Mouse (Mus musculus): ENCODE results near the gene Ptrh2.

Gene Ptrh2

DNA sequence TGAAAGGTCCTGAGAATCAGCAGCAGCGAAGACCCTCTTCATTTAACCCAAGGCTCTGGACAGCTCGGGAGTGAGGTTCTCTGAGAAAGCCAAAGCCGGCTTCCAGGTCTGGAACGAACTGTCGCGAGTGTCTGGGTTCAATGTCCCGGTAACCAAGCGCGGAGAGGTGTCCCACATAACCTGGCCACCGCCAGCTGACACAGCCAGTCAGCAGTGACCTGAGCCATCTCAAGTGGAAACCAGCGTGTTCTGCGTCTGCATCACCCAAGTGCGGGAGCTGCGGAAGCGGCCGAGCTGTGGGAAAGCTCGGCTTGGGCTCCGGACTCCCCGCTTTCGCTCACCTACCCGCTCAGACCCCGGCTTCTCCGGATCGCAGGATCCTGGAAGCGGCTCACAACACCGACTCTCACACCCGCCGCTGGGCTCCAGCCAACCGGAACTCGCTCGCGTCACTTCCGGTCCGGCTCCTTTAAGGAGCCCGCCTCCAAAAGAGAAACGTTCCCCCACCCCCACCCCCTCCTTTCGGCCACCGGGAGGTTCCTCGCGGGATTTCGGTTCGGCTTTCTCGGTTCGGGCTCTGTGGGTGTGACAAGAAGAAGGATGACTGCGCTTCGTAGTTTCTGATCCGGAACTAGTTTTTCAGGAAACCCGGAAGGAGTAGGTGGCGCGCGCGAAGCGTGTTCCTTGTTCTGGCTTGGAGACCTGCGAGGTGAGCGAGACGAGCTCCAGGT is at the start of gene Ptrh2, which contains the start of gene Vmp1:
Gene Ptrh2 (plus strand): TSS at position 591 of the 731 bp plus-strand sequence.
Gene Vmp1 (minus strand): TSS at position 442 of the 731 bp plus-strand sequence.
- DNase-seq (ENCODE audit: low spot score): peak; percentile 93

- no peak for DNase-seq (ENCODE audit: low spot score)
These were observed 49.4 kb upstream of the Ptrh2 start for GRCm38 (mm10) chr11:86634396-86634795.

- no peak for DNase-seq (ENCODE audit: low spot score)
These were observed 46.1 kb upstream of the Ptrh2 start for GRCm38 (mm10) chr11:86637697-86638096.

DNA sequence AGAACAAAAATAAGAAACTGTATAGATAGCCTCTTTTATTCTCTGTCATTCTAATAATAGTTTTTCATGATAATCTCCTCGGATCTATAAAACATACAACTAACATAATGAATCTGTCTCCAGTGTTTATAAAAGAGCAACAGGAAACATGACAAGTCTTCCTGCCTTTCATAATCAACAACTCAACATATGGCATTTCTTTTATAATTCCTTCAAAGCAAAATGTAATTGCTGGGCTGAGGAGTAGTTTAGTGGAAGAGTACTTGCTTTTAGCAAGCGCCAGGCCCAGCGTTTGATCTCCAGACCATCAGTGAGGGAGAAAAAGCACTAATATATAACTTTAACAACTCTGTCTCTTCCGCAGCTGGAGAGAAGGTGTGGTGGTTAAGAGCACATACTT is 42.1 kb upstream of the Ptrh2 start:
- no peak for DNase-seq (ENCODE audit: low spot score)

GRCm38 (mm10) chr11:86644553-86644952 is 39.2 kb upstream of the Ptrh2 start:
- DNase-seq (ENCODE audit: low spot score): no peak

DNA sequence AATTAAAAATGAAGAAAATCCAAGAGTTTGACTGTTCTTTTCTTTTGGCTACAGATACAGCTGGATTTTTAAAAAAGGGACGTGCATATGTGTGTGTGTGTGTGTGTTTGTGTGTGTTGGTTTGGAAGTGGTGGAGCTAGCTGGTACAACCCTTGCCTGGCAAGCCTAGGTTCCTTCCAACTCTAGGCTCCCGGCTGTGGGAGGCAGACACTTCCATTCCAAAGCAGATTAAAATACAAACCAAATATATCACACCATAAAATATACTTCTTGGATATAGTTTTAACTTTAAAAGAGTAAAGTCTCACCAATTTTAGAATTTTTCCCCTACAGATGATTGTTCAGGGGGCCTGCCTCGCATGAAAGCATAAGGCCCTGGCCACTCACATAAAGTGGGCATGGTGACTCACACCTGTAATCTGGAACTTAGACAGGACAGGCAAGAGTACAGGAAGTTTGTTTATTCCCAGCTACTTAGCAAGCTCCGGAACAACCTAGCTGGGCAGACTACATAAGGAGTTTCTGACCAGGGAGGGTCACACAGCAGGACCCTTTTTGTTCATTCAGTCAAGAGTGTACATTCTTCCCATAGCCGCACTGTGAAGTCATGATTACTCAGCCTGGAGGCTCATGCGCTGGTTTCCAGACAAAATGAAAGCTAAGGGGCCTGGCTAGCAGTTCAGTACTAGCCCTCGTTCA is 37.5 kb upstream of the Ptrh2 start:
- no peak for DNase-seq (ENCODE audit: low spot score)

DNA sequence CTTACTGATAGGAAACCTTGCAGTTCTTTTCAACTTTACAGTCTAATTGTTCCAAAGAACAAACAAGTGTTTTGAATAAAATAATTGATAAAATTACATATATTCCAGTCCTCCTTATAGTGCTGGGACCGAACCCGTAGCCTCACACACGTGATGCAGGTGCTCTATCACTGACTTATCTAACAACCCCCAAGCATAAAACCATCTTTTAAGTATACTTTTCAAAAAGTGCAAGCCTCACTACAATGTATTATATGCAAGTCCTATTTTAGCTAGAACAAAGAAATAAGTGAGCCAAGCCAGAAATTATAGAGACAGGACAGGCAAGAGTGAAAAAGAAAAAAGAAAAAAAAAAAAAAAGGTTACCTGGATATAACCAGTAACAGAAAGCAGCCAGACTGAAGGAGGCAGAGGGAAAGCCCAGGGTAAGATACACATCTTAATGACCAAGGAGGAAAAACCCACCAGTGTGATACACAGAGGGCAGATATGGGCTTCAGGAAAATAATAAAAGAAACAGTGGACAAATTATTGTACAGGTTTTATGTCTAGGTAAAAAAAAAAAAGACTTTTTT is 36.8 kb upstream of the Ptrh2 start:
- DNase-seq (ENCODE audit: low spot score): no peak

GRCm38 (mm10) chr11:86647706-86648447 is 35.9 kb upstream of the Ptrh2 start:
- no peak for DNase-seq (ENCODE audit: low spot score)

DNA sequence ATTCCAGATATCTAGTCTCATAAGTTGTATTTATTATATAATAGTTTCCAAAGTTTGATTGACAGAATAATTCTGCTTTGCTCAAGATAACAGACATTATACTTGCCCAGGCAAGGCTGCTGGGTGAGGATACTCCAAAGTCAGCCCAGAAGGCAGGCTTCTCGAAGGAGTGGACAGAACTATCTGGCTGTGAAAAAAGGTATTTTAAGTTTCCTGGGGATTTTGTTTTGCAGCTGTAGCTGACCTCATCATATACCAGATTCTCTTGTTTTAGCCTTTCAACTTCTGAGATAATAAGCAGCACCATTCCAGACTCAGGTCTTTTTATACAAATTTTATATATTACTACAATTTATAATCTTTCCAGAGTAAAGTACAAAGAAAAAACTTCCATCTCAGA is 34.2 kb upstream of the Ptrh2 start:
- no peak for DNase-seq (ENCODE audit: low spot score)

GRCm38 (mm10) chr11:86650676-86651075 is 33.1 kb upstream of the Ptrh2 start:
- no peak for DNase-seq (ENCODE audit: low spot score)

DNA sequence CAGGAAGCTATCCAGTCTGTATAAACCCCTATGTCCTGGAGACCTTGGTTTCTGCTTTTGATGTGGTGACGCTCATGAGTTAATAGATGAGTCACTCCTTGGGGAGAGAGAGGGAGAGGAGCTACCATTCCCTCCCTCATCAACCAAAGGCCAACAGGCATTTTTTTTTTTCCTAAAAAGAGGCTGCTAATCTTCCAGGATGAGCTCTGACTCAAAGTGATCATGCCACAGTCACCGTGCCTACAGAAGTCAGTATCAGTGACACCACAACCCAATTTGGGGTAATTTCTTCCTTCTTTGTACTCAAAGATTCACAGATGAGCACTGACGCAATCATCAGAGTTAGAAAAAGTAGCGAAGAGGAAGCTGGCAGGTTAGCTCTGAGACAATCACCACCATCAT is 31.2 kb upstream of the Ptrh2 start:
- DNase-seq (ENCODE audit: low spot score): no peak

- DNase-seq (ENCODE audit: low spot score): peak; percentile 71
These were observed 30.3 kb upstream of the Ptrh2 start for GRCm38 (mm10) chr11:86653446-86653845.

DNA sequence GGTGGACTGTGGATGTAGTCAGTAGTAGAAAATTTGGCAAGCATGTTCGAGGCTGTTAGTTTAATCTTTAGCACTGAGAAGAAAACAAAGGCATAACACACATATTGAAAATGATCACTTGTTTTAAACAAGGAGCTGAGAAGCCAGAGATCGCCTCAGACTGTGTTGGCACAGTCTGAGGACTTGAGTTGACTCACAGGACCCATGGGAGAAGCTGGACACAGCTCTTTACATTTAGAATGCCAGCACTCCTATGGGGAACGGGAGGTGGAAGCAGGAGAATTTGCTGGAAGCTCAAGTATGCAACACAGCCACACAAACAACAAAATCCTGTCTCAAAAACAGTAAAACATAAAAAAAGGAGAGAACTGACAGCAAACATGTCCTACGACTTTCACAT is 29.7 kb upstream of the Ptrh2 start:
- DNase-seq (ENCODE audit: low spot score): no peak

- no peak for DNase-seq (ENCODE audit: low spot score)
These were observed 28.1 kb upstream of the Ptrh2 start for GRCm38 (mm10) chr11:86655671-86656070.

DNA sequence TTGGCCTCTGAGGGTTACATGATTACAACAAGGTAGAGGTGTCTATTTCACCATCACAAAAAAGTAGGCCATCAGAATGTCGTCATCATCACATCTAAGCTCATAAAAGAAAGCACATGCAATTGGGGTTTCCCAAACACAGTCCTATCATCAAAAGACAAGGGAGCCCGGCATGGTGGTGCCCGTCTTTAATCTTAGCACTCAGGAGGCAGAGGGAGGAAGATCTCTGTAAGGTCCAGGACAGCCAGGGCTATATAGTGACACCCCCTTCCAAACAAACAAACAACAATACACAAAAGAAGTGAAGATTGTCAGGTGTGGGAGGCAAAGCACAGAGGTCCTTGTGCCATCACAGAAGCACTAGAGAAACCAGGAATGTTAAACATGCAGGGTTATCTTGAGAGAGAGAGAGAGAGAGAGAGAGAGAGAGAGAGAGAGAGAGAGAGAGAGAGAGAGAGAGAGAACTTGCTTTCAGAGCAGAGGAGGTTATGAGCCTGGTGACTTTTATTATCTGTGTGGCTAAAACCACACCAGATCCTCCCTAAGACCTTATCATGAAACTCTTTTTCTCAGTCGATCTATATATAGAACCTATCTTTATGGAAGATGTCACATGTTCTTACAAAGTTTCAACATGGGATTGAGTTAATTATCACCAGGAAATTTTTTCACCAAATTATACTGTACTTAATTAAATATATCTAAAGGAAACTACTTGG is 26.8 kb upstream of the Ptrh2 start:
- no peak for DNase-seq (ENCODE audit: low spot score)

DNA sequence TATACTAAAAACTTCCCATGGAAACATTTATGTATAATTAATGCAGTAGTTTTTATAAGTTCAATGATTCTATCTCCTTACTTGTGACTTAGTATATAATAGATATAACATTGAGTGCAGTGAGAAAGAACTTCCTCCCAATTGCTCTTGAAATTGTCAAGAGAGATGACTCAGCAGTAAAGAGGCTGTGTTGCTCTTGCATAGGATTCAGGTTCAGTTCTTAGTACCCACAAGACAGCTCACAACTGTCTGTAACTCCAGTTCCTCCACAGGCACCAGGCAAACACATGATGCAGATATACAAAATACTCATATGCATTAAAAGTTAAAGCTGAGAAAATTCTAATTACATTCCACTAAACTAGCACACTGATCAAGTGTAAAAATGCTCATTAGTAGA is 25.9 kb upstream of the Ptrh2 start:
- no peak for DNase-seq (ENCODE audit: low spot score)

DNA sequence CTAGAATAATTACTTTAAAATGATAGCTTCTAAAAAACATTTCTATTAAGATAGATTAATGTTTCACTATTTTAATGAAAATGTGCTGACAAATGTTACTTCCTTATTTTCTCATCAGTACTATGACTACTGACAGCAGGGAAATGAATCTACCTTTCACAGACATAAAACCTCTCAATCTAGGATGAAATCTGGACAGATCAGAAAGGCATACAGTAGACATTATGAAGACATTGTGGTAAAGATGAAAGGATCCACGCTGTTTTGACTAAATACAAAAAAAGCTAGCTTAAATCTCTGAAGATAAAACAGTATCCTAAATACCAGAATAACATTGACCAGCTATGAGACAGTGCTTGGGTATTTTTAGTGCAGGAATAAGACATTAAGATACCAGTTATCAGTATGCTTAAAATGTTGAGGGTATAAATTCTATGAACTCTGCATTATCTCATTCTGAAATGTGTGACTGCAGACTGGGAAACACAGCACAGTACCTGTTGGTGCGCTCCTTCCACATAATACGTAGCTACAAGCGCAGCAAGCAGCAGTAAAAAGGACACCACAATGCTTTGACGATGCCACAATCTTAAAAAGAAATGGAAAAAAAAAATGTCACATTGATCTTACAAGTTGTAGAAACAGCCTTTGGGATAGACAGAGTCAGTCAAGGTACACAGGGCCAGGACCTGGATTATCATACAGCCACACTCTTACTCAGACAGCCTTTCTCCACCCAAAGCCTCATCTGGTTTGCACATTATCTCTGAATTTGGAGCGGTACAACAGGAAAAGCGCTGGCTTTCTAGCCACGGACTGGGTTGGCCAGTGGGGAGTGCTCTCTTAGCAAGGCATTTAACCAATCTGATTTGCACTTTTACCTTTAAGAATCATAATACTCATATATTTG is 20.5 kb upstream of the Ptrh2 start:
- DNase-seq (ENCODE audit: low spot score): no peak

DNA sequence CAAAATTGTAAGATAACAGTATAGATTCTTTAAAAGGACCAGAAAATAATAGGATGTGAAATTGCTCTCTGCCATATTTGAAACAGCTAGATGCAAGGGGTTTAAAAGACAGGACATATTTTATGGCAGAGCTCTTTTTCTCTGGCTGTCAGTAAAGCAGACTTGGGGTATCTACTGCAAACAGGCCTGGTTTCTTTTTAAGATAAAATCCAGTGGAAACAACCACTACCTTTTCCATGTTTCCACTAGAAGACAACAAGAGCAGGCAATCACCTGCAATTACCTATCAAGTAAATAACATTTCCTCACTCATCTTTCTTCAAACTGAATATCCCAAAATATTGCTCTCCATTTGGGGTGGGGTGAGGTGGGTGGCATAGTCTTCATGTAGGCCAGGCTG is 19.8 kb upstream of the Ptrh2 start:
- no peak for DNase-seq (ENCODE audit: low spot score)

DNA sequence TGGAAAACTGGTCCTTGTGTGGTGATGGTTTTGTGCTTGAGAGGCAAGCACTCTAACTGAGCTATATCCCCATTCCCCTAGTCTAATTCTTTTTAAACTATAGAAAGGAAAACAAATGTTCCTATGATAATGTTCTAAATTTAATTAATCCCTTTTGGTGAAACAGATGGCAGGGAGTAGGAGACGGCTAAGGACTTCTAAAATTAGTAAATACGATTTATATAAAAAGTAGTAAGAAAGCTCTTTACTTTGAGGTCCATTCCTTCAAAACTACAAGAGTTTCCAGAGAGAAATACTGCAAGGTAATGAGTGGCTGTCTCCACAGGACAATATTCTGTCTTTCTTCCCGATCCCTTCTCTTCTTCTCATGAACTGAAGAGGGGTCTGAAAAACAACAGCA is 19.4 kb upstream of the Ptrh2 start:
- no peak for DNase-seq (ENCODE audit: low spot score)

- DNase-seq (ENCODE audit: low spot score): no peak
These were observed 16.2 kb upstream of the Ptrh2 start for GRCm38 (mm10) chr11:86667553-86667952.

DNA sequence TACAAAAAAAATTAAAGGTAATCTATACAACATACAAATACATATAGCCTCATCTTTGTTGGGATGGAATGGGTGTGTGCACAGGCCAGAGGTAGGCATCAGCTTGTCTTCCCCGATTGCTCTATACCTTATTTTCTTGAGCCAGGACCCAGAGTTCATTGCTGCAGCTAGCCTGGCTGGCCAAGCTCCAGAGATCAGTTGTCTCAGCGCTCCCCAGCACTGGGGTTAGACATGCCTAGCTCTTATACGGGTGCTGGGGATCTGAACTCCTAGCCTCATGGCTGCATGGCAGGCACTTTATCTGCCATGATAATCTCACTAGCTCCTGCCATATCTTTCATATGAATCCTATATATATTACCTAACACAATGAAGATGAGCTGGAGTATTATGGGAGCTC is 15.6 kb upstream of the Ptrh2 start:
- DNase-seq (ENCODE audit: low spot score): no peak

All from layer of hippocampus, adult 11-12 months (tissue).